Mouse (Mus musculus): ENCODE measurements around the gene Angptl2. TPM values are rescaled to one million over a fixed set of nuclear protein-coding genes. Genes with fewer than 3 reads are reported as not detected.
A peak's percentile ranks its signal among the peaks of the same experiment; 100 is the strongest.

Angptl2 gene
- 10 to 100 TPM; 83.2 to 85.0 TPM for total RNA-seq (2021)
- long read RNA-seq, experiment 1, transcript Angptl2-201 (5 exons, 3,339 nt) = major isoform, 85 of 98 reads
- long read RNA-seq, experiment 1, partial matches to known transcripts = 8 of 98 reads
- long read RNA-seq, experiment 1, other reads (novel, unspliced or antisense) = 4 of 98 reads
- long read RNA-seq, experiment 2, transcript Angptl2-201 (5 exons, 3,339 nt) = major isoform, 116 of 143 reads
- long read RNA-seq, experiment 2, partial matches to known transcripts = 15 of 143 reads
- long read RNA-seq, experiment 2, other reads (novel, unspliced or antisense) = 12 of 143 reads

- intact Hi-C loops (cut with DNase I) = loop anchor here (2.0 to 5.0 kb wide), 2 partner anchors 61 to 186 kb away; no protein-coding TSS in a partner anchor
- DNase-seq = peak; percentile 92 to 94
Measured at GRCm38 (mm10) chr2:33215700-33216509, at the start of gene Angptl2. TSS of gene Angptl2 (plus strand) at chr2:33216069.

GRCm38 (mm10) chr2:33167060-33167459 lies 48.8 kb upstream of the Angptl2 start:
- no peak for DNase-seq
- intact Hi-C loops (cut with DNase I) = no loop called here

- intact Hi-C loops (cut with DNase I) = no loop called here
- DNase-seq = no peak
Measured at GRCm38 (mm10) chr2:33169445-33169844, 46.4 kb upstream of the Angptl2 start.

GRCm38 (mm10) chr2:33170777-33171565 lies 44.9 kb upstream of the Angptl2 start:
- DNase-seq = no peak
- intact Hi-C loops (cut with DNase I) = no loop called here

- intact Hi-C loops (cut with DNase I) = no loop called here
- DNase-seq = no peak
Measured at GRCm38 (mm10) chr2:33173126-33173525, 42.7 kb upstream of the Angptl2 start.

- DNase-seq = no peak
- intact Hi-C loops (cut with DNase I) = no loop called here
Measured at GRCm38 (mm10) chr2:33173686-33174085, 42.2 kb upstream of the Angptl2 start.

GRCm38 (mm10) chr2:33176516-33176915 lies 39.4 kb upstream of the Angptl2 start:
- intact Hi-C loops (cut with DNase I) = no loop called here
- no peak for DNase-seq

- intact Hi-C loops (cut with DNase I) = no loop called here
- DNase-seq = no peak
Measured at GRCm38 (mm10) chr2:33176921-33177320, 38.9 kb upstream of the Angptl2 start.

GRCm38 (mm10) chr2:33177443-33178242 lies 38.2 kb upstream of the Angptl2 start:
- intact Hi-C loops (cut with DNase I) = no loop called here
- DNase-seq = peak; percentile 58 to 69

GRCm38 (mm10) chr2:33178243-33178932 lies 37.5 kb upstream of the Angptl2 start:
- DNase-seq = peak in 1 of 2 experiments; percentile 58
- intact Hi-C loops (cut with DNase I) = no loop called here

GRCm38 (mm10) chr2:33179171-33179929 lies 36.5 kb upstream of the Angptl2 start:
- intact Hi-C loops (cut with DNase I) = no loop called here
- DNase-seq = no peak

- intact Hi-C loops (cut with DNase I) = no loop called here
- no peak for DNase-seq
Measured at GRCm38 (mm10) chr2:33179930-33180630, 35.8 kb upstream of the Angptl2 start.

- intact Hi-C loops (cut with DNase I) = no loop called here
Measured at GRCm38 (mm10) chr2:33183321-33183720, 32.5 kb upstream of the Angptl2 start.

GRCm38 (mm10) chr2:33184641-33185040 lies 31.2 kb upstream of the Angptl2 start:
- DNase-seq = peak; percentile 58 to 74
- intact Hi-C loops (cut with DNase I) = no loop called here

More at GRCm38 (mm10) chr2:33183321-33183720, 32.5 kb upstream of the Angptl2 start:
- no peak for DNase-seq

- peak; percentile 59 to 60 for DNase-seq
- intact Hi-C loops (cut with DNase I) = no loop called here
Measured at GRCm38 (mm10) chr2:33185258-33185657, 30.6 kb upstream of the Angptl2 start.

- intact Hi-C loops (cut with DNase I) = no loop called here
- DNase-seq = peak in 1 of 2 experiments; percentile 63
Measured at GRCm38 (mm10) chr2:33186505-33186904, 29.4 kb upstream of the Angptl2 start.

GRCm38 (mm10) chr2:33187874-33188273 lies 28.0 kb upstream of the Angptl2 start:
- intact Hi-C loops (cut with DNase I) = no loop called here
- no peak for DNase-seq
